ENCODE assay signal across 8 mouse cellular contexts in genomic region chr13:37477749-37478548, GRCm38 (mm10).
DNase-seq lines count a peak whose midpoint lies in the region; ATAC-seq and TF ChIP-seq lines count a peak whose summit lies in the region.

No protein-coding gene starts in this region.

- H3K9me3 ChIP-seq in MEL (replicated peaks; ENCODE audit: insufficient read depth, low read length), result no peaks in the 10 kb centered on the region
- no peaks in the 10 kb centered on the region for H3K9me3 ChIP-seq in forebrain, embryonic 12.5 days
- H3K9me3 ChIP-seq in intestine, postnatal 0 days (ENCODE audit: control insufficient read depth), result no peaks in the 10 kb centered on the region
- H3K9me3 ChIP-seq in liver, postnatal 0 days (ENCODE audit: low read length), result no peaks in the 10 kb centered on the region
- H3K9me3 ChIP-seq in neural tube, embryonic 12.5 days, result no peaks in the 10 kb centered on the region

- H3K36me3 ChIP-seq in MEL (ENCODE audit: control insufficient read depth in 1 of 2, insufficient read depth in 2 of 2, low read length in 2 of 2), result no peaks in the 10 kb centered on the region
- H3K36me3 ChIP-seq in forebrain, embryonic 12.5 days (replicated peaks), result no peaks in the 10 kb centered on the region
- no peaks in the 10 kb centered on the region for H3K36me3 ChIP-seq in intestine, postnatal 0 days (ENCODE audit: control insufficient read depth, insufficient read depth)
- H3K36me3 ChIP-seq in liver, postnatal 0 days (replicated peaks; ENCODE audit: insufficient read depth, low read length), result no peaks in the 10 kb centered on the region
- no peaks in the 10 kb centered on the region for H3K36me3 ChIP-seq in neural tube, embryonic 12.5 days

- TF ChIP-seq EP300 in MEL (IDR thresholded peaks at IDR 0.05; ENCODE audit: low read depth in 1 of 2, low read length in 2 of 2), result no peak
- no peak for TF ChIP-seq EP300 in liver, postnatal 0 days (IDR thresholded peaks at IDR 0.05; ENCODE audit: low read depth)

- peak; percentile 55 to 82 for DNase-seq in adrenal gland, adult (ENCODE audit: inconsistent age in 2 of 2, low spot score in 1 of 2)
- DNase-seq in adrenal gland, adult 18-20 months (ENCODE audit: low spot score in 2 of 2), result no peak
- peak; percentile 11 for DNase-seq in MEL (ENCODE audit: low read depth, low spot score)
- DNase-seq in liver, postnatal 0 days, result peak; percentile 84
- DNase-seq in frontal cortex, postnatal 14 days (ENCODE audit: low spot score in 2 of 2), result no peak

- peak; percentile 73 for ATAC-seq in forebrain, embryonic 12.5 days (ENCODE audit: low FRiP score)
- peak; percentile 70 for ATAC-seq in intestine, postnatal 0 days
- peak; percentile 84 for ATAC-seq in liver, postnatal 0 days
- ATAC-seq in neural tube, embryonic 12.5 days (ENCODE audit: low FRiP score, low read depth), result peak; percentile 39; the same call in 1 of the 2 replicates

- 1% methylated on average over 15 of the region's 15 CpGs for WGBS in forebrain, embryonic 12.5 days
- 3% methylated on average over 14 of the region's 15 CpGs for WGBS in intestine, postnatal 0 days
- WGBS in liver, postnatal 0 days (ENCODE audit: insufficient replicate concordance), result 10% methylated on average over 15 of the region's 15 CpGs
- 3% methylated on average over 15 of the region's 15 CpGs for WGBS in neural tube, embryonic 12.5 days

- no peak overlapping the region for H3K27ac ChIP-seq in MEL (ENCODE audit: control insufficient read depth, low read depth, low read length)
- peak overlapping the region; percentile 32 for H3K27ac ChIP-seq in forebrain, embryonic 12.5 days
- H3K27ac ChIP-seq in intestine, postnatal 0 days (ENCODE audit: low read depth, low read length), result peak overlapping the region; percentile 54
- H3K27ac ChIP-seq in liver, postnatal 0 days (ENCODE audit: low read depth), result peak overlapping the region; percentile 55; the same call in 1 of the 2 replicates
- H3K27ac ChIP-seq in neural tube, embryonic 12.5 days, result no peak overlapping the region

- no peak overlapping the region for H3K4me3 ChIP-seq in MEL (ENCODE audit: control insufficient read depth in 1 of 2, insufficient read depth in 1 of 2, low read depth in 2 of 2, low read length in 2 of 2)
- peak overlapping the region; percentile 22 for H3K4me3 ChIP-seq in forebrain, embryonic 12.5 days (replicated peaks)
- H3K4me3 ChIP-seq in intestine, postnatal 0 days (ENCODE audit: low read depth, low read length), result peak overlapping the region; percentile 31
- H3K4me3 ChIP-seq in liver, postnatal 0 days (ENCODE audit: low read depth, low read length), result peak overlapping the region; percentile 35
- no peak overlapping the region for H3K4me3 ChIP-seq in neural tube, embryonic 12.5 days

- H3K79me2 ChIP-seq in MEL (ENCODE audit: control insufficient read depth, insufficient read depth, low read length, poor library complexity), result no peaks in the 10 kb centered on the region

- TF ChIP-seq CTCF in MEL (IDR thresholded peaks at IDR 0.05 in 2 of 3, conservative IDR thresholded peaks at IDR 0.05 in 1 of 3; ENCODE audit: control insufficient read depth in 1 of 3, insufficient read depth in 1 of 3, low read depth in 2 of 3, low read length in 3 of 3, poor library complexity in 1 of 3, severe bottlenecking in 1 of 3), result no peak
- TF ChIP-seq CTCF in intestine, postnatal 0 days (IDR thresholded peaks at IDR 0.05; ENCODE audit: low read depth), result no peak
- no peak for TF ChIP-seq CTCF in liver, postnatal 0 days (IDR thresholded peaks at IDR 0.05; ENCODE audit: low read depth)

- no peaks in the 10 kb centered on the region for H3K27me3 ChIP-seq in MEL (ENCODE audit: control insufficient read depth in 1 of 2, insufficient read depth in 2 of 2, low read length in 2 of 2)
- peaks cover 21% of the 10 kb centered on the region; the same call in 1 of the 2 replicates for H3K27me3 ChIP-seq in forebrain, embryonic 12.5 days
- H3K27me3 ChIP-seq in intestine, postnatal 0 days (replicated peaks; ENCODE audit: control insufficient read depth, insufficient read depth, low read length), result no peaks in the 10 kb centered on the region
- H3K27me3 ChIP-seq in liver, postnatal 0 days (ENCODE audit: insufficient read depth, low read length), result no peaks in the 10 kb centered on the region
- no peaks in the 10 kb centered on the region for H3K27me3 ChIP-seq in neural tube, embryonic 12.5 days (replicated peaks)

- TF ChIP-seq RAD21 in MEL (IDR thresholded peaks at IDR 0.05; ENCODE audit: low read depth, low read length), result no peak

- peak overlapping the region; percentile 53 for H3K4me2 ChIP-seq in forebrain, embryonic 12.5 days
- peak overlapping the region; percentile 60 for H3K4me2 ChIP-seq in intestine, postnatal 0 days (replicated peaks; ENCODE audit: low read depth)
- H3K4me2 ChIP-seq in liver, postnatal 0 days (ENCODE audit: low read depth, low read length), result peak overlapping the region; percentile 66
- peak overlapping the region; percentile 53 for H3K4me2 ChIP-seq in neural tube, embryonic 12.5 days (replicated peaks)

- no peak for TF ChIP-seq POLR2A in MEL (IDR thresholded peaks at IDR 0.05; ENCODE audit: control insufficient read depth in 1 of 2, insufficient read depth in 1 of 2, low read depth in 1 of 2, low read length in 2 of 2, poor library complexity in 1 of 2)

- H3K4me1 ChIP-seq in MEL (ENCODE audit: control insufficient read depth in 1 of 2, insufficient read depth in 2 of 2, low read length in 2 of 2), result no peaks in the 10 kb centered on the region
- H3K4me1 ChIP-seq in forebrain, embryonic 12.5 days, result peaks cover 21% of the 10 kb centered on the region
- H3K4me1 ChIP-seq in intestine, postnatal 0 days (replicated peaks; ENCODE audit: control insufficient read depth, insufficient read depth, low read length), result peaks cover 8% of the 10 kb centered on the region
- peaks cover 29% of the 10 kb centered on the region for H3K4me1 ChIP-seq in liver, postnatal 0 days (ENCODE audit: insufficient read depth)
- H3K4me1 ChIP-seq in neural tube, embryonic 12.5 days, result peaks cover 13% of the 10 kb centered on the region

- H3K9ac ChIP-seq in MEL (ENCODE audit: control insufficient read depth, low read depth, low read length, poor library complexity, severe bottlenecking), result no peak overlapping the region
- no peak overlapping the region for H3K9ac ChIP-seq in forebrain, embryonic 12.5 days
- 0 out of 2 replicates have a peak overlapping the region, but pooled peaks have one; percentile 11 for H3K9ac ChIP-seq in intestine, postnatal 0 days (ENCODE audit: low read depth, low read length)
- H3K9ac ChIP-seq in liver, postnatal 0 days (replicated peaks), result peak overlapping the region; percentile 41; the same call in 1 of the 2 replicates
- H3K9ac ChIP-seq in neural tube, embryonic 12.5 days, result peak overlapping the region; percentile 27; the same call in 1 of the 2 replicates

TF ChIP-seq in MEL, 35 proteins besides CTCF, POLR2A, EP300 and RAD21:
- no peak for TF ChIP-seq SMC3 (IDR thresholded peaks at IDR 0.05; ENCODE audit: low read depth, low read length)
- TF ChIP-seq ZNF384 (IDR thresholded peaks at IDR 0.05; ENCODE audit: low read depth, low read length), result no peak
- no peak for TF ChIP-seq JUND (IDR thresholded peaks at IDR 0.05; ENCODE audit: low read depth, low read length)
- no peak for TF ChIP-seq ZMIZ1 (IDR thresholded peaks at IDR 0.05; ENCODE audit: low read depth, low read length)
- no peak for TF ChIP-seq MEF2A (IDR thresholded peaks at IDR 0.05; ENCODE audit: extremely low read depth, insufficient replicate concordance, low read depth, low read length, poor library complexity, severe bottlenecking)
- TF ChIP-seq MXI1 (IDR thresholded peaks at IDR 0.05; ENCODE audit: low read depth, low read length), result no peak
- TF ChIP-seq SIN3A (IDR thresholded peaks at IDR 0.05; ENCODE audit: low read length), result no peak
- TF ChIP-seq BHLHE40 (IDR thresholded peaks at IDR 0.05; ENCODE audit: borderline replicate concordance, low read depth, low read length), result no peak
- no peak for TF ChIP-seq MAZ (IDR thresholded peaks at IDR 0.05; ENCODE audit: low read depth, low read length)
- no peak for TF ChIP-seq KAT2A (conservative IDR thresholded peaks at IDR 0.05; ENCODE audit: low read depth, low read length)
- TF ChIP-seq POLR2AphosphoS5 (IDR thresholded peaks at IDR 0.05; ENCODE audit: borderline replicate concordance, low read depth, low read length), result no peak
- no peak for TF ChIP-seq RCOR1 (IDR thresholded peaks at IDR 0.05; ENCODE audit: low read depth, low read length)
- no peak for TF ChIP-seq MAX (IDR thresholded peaks at IDR 0.05; ENCODE audit: low read length)
- TF ChIP-seq ZKSCAN1 (IDR thresholded peaks at IDR 0.05; ENCODE audit: low read depth, low read length), result no peak
- TF ChIP-seq TCF12 (IDR thresholded peaks at IDR 0.05; ENCODE audit: low read depth, low read length), result no peak
- TF ChIP-seq ELF1 (IDR thresholded peaks at IDR 0.05; ENCODE audit: low read depth, low read length), result no peak

Comparison
In these comparisons a context has a peak if more than half of its experiments do, and no peak if none do; other contexts are left out.
1. DNase-seq: peak in adrenal gland, adult (2 of 2), MEL (single experiment) and liver, postnatal 0 days (single experiment); none in adrenal gland, adult 18-20 months (0 of 2) and frontal cortex, postnatal 14 days (0 of 2).
2. H3K27ac ChIP-seq: peak in forebrain, embryonic 12.5 days (single experiment), intestine, postnatal 0 days (single experiment) and liver, postnatal 0 days (single experiment); none in MEL (single experiment) and neural tube, embryonic 12.5 days (single experiment).
3. H3K4me3 ChIP-seq: peak in forebrain, embryonic 12.5 days (single experiment), intestine, postnatal 0 days (single experiment) and liver, postnatal 0 days (single experiment); none in MEL (0 of 2) and neural tube, embryonic 12.5 days (single experiment).
4. H3K9ac ChIP-seq: peak in intestine, postnatal 0 days (single experiment), liver, postnatal 0 days (single experiment) and neural tube, embryonic 12.5 days (single experiment); none in MEL (single experiment) and forebrain, embryonic 12.5 days (single experiment).
5. Peak in every context shown above with its lines, with median percentiles within 50 percentile points of each other: ATAC-seq and H3K4me2 ChIP-seq.